Mouse (Mus musculus): ENCODE measurements around the gene Baiap2l2. TPM values are rescaled to one million over a fixed set of nuclear protein-coding genes. Genes with fewer than 3 reads are reported as not detected.

Gene Baiap2l2
- polyA plus RNA-seq, 1 experiment = 4.6 TPM

DNA sequence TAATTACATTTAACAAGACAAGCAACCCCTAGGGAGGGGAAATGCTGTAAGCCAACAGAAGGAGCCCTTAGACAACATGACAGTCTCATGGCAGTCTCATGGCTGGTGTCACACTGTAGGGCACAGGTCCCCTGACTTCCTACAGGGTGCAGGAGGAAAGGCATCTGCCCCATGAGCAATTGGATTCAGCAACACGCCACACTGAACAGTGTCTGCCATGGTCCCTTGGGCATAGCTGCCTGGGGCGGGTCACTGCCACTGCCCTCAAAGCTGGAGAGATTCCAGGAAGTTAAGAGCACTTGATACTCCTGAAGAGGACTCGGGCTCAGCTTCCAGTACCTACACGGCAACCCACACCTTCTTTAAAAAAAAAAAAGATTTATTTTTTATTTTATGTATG is 40.9 kb upstream of the Baiap2l2 start:
- H3K27ac ChIP-seq (ENCODE audit: insufficient read depth, low read length) = no peak overlapping the region
- no peak overlapping the region for H3K4me3 ChIP-seq (ENCODE audit: insufficient read depth, low read length)
- TF ChIP-seq POLR2A (IDR thresholded peaks at IDR 0.05; ENCODE audit: extremely low read depth, insufficient read depth, low read length) = no peak
- TF ChIP-seq CTCF (IDR thresholded peaks at IDR 0.05; ENCODE audit: extremely low read depth, insufficient read depth, low read length) = no peak
- H3K4me1 ChIP-seq (ENCODE audit: control insufficient read depth, insufficient read depth, low read length) = peaks cover 3% of the 10 kb centered on the region; the same call in 1 of the 2 replicates

DNA sequence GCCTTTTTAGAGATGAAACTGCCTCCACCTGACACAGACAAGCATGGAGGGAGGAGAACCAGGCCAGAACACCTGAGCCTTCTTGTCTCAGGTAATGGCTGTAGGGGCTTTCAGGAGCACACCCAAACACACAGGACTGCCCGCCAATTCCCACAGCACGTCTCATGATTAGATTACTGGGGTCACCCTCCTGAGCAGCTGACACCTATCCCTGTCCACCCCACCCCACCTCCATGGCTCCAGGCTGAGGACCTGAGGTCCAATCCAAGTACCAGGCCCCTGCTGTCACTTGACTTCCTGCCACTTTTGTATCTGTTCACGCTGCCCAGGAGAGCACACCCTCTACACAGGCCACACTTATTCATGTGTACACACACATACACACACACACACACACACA is 40.4 kb upstream of the Baiap2l2 start:
- H3K4me1 ChIP-seq (ENCODE audit: control insufficient read depth, insufficient read depth, low read length) = peaks cover 3% of the 10 kb centered on the region; the same call in 1 of the 2 replicates
- H3K27ac ChIP-seq (ENCODE audit: insufficient read depth, low read length) = no peak overlapping the region
- no peak overlapping the region for H3K4me3 ChIP-seq (ENCODE audit: insufficient read depth, low read length)
- TF ChIP-seq POLR2A (IDR thresholded peaks at IDR 0.05; ENCODE audit: extremely low read depth, insufficient read depth, low read length) (no peak), CTCF (IDR thresholded peaks at IDR 0.05; ENCODE audit: extremely low read depth, insufficient read depth, low read length) (no peak)

DNA sequence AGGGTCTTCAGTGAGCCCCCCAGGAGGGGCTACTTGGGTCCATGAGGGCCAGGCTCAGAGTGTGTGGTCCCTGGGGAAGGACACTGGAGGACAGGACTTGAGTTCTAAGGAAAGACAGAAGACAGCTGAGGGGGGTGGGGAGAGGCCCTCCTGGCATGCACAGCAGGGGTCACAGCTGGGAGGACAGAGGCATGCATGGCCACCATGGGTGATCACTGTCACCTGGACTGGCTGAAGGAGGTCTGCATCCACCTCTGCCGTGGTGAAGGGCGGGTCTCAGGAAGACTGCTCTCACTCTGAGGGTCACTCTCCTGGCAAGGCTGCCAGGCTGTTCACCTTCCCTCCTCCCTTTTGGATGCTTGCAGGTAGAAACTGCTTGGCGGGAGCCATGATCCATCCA is 39.0 kb upstream of the Baiap2l2 start:
- H3K4me1 ChIP-seq (ENCODE audit: control insufficient read depth, insufficient read depth, low read length) = peaks cover 3% of the 10 kb centered on the region; the same call in 1 of the 2 replicates
- TF ChIP-seq POLR2A (IDR thresholded peaks at IDR 0.05; ENCODE audit: extremely low read depth, insufficient read depth, low read length) = no peak
- no peak for TF ChIP-seq CTCF (IDR thresholded peaks at IDR 0.05; ENCODE audit: extremely low read depth, insufficient read depth, low read length)
- H3K4me3 ChIP-seq (ENCODE audit: insufficient read depth, low read length) = no peak overlapping the region
- H3K27ac ChIP-seq (ENCODE audit: insufficient read depth, low read length) = no peak overlapping the region

DNA sequence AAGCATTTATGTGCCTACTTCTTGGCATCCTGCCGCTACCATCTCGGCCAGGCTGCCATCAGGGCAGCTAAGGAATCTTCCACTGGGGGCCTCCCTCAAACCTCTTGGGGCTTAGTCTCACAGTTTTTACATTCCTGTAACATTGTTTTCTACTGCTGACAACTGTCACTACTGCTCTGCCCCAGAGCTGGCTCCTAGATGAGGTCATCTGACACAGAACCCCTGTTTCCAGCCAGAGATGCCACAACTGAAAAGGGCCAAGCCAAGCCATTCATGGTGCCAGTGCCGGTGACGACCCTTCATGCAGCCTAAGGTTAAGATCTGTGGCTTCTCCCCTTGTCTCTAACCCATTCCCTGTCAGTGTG is 38.4 kb upstream of the Baiap2l2 start:
- peaks cover 3% of the 10 kb centered on the region; the same call in 1 of the 2 replicates for H3K4me1 ChIP-seq (ENCODE audit: control insufficient read depth, insufficient read depth, low read length)
- H3K27ac ChIP-seq (ENCODE audit: insufficient read depth, low read length) = peak overlapping the region; percentile 43; the same call in 1 of the 2 replicates
- no peak overlapping the region for H3K4me3 ChIP-seq (ENCODE audit: insufficient read depth, low read length)
- TF ChIP-seq CTCF (IDR thresholded peaks at IDR 0.05; ENCODE audit: extremely low read depth, insufficient read depth, low read length) (no peak), POLR2A (IDR thresholded peaks at IDR 0.05; ENCODE audit: extremely low read depth, insufficient read depth, low read length) (no peak)

DNA sequence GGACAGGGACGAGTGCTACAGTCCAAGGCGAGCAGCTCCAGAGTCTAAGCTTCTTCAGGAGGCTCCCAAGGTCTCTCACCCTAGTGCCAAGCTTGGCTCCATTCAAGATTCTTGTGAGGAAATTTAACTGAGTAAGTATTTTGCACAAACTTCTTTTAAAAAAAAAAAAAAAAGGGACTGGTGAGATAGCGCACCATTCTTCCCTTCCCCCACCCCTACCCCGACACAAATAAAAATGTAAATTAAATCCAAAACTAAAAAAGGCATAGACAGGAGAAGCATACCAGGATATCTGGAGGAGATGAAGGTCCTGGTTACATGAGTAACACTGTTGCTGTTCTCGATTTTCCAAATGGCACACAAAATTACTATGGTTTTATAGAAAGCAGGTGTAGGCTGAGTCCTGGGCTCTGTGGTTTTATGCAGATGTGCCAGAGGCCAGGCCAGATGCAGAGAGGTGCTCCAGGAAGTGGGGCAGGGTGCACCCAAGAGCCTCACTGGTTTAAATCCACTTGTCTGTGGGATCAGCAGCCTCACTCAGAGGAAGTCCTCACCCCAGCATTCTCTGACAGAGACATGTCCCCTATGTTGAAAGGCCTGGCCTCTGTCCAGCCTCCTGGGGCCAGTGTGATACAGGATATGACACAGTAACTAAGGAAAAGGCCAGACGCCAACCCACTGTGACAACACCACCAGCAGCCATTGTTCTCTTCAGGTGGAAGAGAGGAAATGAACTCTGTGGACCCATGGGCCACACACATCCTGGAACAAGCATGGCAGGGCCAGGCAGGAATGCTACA is 37.9 kb upstream of the Baiap2l2 start:
- TF ChIP-seq CTCF (IDR thresholded peaks at IDR 0.05; ENCODE audit: extremely low read depth, insufficient read depth, low read length) = no peak
- peak overlapping the region; percentile 43; the same call in 1 of the 2 replicates for H3K27ac ChIP-seq (ENCODE audit: insufficient read depth, low read length)

DNA sequence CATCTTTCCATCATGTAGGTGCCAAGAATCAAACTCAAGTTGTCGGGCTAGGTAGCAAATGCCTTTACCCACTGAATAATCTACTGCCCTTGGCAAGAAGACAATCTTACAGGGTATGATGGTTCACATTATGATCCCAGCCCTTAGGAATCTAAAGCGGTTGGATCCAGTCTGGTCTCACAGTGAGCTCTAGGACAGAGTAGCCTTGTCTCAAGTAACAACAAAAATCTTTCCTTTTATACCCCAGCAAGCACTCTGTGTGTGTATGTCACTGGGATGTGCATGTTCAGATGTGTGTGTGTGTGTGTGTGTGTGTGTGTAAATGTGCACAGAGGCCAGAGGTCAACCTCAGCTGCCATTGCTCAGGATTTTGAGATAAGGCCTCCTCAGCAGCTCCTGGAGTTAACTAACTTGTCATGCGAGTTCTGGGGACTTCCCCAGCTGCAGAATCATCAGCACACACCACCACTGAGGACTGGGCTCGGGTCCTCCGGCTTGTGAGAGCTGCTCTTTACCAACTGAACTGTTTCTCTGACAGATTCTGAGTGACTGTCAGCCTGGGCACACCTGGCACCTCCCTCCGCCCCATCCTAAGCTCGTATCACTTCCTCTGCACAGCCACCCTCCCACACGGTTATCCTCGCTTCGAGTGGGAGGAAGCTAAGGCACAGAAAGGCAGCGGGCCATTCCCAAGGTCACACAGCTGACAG is 37.1 kb upstream of the Baiap2l2 start:
- H3K4me1 ChIP-seq (ENCODE audit: control insufficient read depth, insufficient read depth, low read length) = peaks cover 3% of the 10 kb centered on the region; the same call in 1 of the 2 replicates
- H3K4me3 ChIP-seq (ENCODE audit: insufficient read depth, low read length) = no peak overlapping the region
- no peak overlapping the region for H3K27ac ChIP-seq (ENCODE audit: insufficient read depth, low read length)
- no peak for TF ChIP-seq POLR2A (IDR thresholded peaks at IDR 0.05; ENCODE audit: extremely low read depth, insufficient read depth, low read length)
- no peak for TF ChIP-seq CTCF (IDR thresholded peaks at IDR 0.05; ENCODE audit: extremely low read depth, insufficient read depth, low read length)

More for the DNA sequence above, 37.9 kb upstream of the Baiap2l2 start:
- H3K4me3 ChIP-seq (ENCODE audit: insufficient read depth, low read length) = no peak overlapping the region
- peaks cover 3% of the 10 kb centered on the region; the same call in 1 of the 2 replicates for H3K4me1 ChIP-seq (ENCODE audit: control insufficient read depth, insufficient read depth, low read length)

DNA sequence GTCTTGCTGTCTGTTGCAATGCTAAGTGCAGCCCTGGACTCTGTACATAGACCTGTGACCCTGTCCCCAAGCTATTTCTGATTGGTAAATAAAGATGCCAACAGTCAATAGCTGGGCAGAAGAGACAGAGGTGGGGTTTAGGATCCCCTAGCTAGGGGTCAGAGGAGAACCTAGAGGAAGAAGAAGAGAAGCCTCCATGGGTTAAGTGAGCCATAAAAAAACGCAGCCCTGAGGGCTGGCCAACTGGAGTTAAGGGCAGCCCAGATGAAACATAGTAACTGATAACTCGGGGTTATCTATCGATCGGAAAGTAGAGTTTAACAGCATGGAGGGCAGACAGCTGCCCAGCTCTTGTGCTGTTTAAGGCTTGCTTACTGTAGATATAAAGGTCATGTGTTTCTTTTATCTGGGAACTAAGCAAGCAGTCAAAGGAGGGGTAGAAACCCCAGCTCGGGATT is 36.4 kb upstream of the Baiap2l2 start:
- no peak overlapping the region for H3K27ac ChIP-seq (ENCODE audit: insufficient read depth, low read length)
- TF ChIP-seq CTCF (IDR thresholded peaks at IDR 0.05; ENCODE audit: extremely low read depth, insufficient read depth, low read length) (no peak), POLR2A (IDR thresholded peaks at IDR 0.05; ENCODE audit: extremely low read depth, insufficient read depth, low read length) (no peak)
- H3K4me1 ChIP-seq (ENCODE audit: control insufficient read depth, insufficient read depth, low read length) = no peaks in the 10 kb centered on the region
- H3K4me3 ChIP-seq (ENCODE audit: insufficient read depth, low read length) = no peak overlapping the region

DNA sequence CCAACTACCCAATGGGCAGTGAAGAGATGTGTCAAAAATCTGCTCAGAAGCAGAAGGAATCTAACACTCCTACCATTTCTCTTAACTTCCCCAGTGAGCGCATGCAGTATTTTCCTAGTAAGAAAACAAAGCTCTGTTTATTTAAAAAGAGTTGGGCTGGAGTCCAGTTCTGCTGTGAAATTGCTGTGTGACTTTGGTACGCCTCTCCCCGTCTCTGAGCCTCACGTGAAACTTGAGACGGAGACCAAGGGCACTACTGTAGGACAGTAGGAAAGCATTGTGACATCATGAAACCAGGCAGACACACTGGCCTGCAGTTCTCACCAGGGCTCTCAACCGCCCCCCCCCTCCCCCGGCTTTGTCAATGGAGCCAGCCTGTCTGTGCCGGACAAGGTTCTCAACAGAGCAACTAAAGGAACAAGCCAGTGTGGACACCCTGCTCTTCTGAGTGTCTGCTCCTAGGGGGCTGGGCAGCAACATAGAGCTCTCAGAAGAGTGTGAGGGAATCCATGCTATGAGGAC is 28.6 kb upstream of the Baiap2l2 start:
- Histone ChIP-seq H3K4me1 (ENCODE audit: control insufficient read depth, insufficient read depth, low read length) (no peaks in the 10 kb centered on the region), H3K27ac (ENCODE audit: insufficient read depth, low read length) (no peak overlapping the region), H3K4me3 (ENCODE audit: insufficient read depth, low read length) (no peak overlapping the region)
- TF ChIP-seq CTCF (IDR thresholded peaks at IDR 0.05; ENCODE audit: extremely low read depth, insufficient read depth, low read length) (no peak), POLR2A (IDR thresholded peaks at IDR 0.05; ENCODE audit: extremely low read depth, insufficient read depth, low read length) (no peak)

DNA sequence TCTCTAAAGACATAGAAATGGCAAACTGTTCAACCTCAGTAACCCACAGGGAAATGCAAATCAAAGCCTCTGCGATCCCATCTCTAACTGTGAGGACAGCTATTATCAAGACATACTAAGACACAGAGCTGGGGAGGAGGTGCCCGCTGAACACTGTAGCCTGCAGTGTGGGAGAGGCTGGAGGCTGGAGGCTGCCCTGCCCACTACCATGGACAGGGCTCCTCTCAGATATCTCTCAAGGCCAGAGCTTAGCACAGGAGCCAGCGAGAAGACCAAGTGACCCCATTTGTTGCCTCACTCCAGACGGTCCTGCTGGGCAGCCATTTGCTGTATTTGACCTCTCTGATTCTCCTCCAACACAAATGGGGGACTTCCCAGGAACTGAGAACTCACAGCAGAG is 22.5 kb upstream of the Baiap2l2 start:
- Histone ChIP-seq H3K27ac (ENCODE audit: insufficient read depth, low read length) (no peak overlapping the region), H3K4me1 (ENCODE audit: control insufficient read depth, insufficient read depth, low read length) (no peaks in the 10 kb centered on the region), H3K4me3 (ENCODE audit: insufficient read depth, low read length) (no peak overlapping the region)
- TF ChIP-seq CTCF (IDR thresholded peaks at IDR 0.05; ENCODE audit: extremely low read depth, insufficient read depth, low read length) (no peak), POLR2A (IDR thresholded peaks at IDR 0.05; ENCODE audit: extremely low read depth, insufficient read depth, low read length) (no peak)
